Mouse (Mus musculus) heart, embryonic 11.5 days (tissue): ENCODE measurements around the gene Gm20388. TPM values are rescaled to one million over a fixed set of nuclear protein-coding genes. Genes with fewer than 3 reads are reported as not detected.

Source experiments
- ATAC-seq: fragments of 200-750 bp; cut with Nextera tagmentation; replicated peaks from 2 replicates; pipeline ENCODE4 v1.8.0; 2017; ENCODE audit warnings: moderate library complexity; ENCODE audit not compliant: insufficient number of reproducible peaks, low FRiP score, low TSS enrichment
- H3K27ac ChIP-seq: fragments of 300-500 bp; sonication (generic); 2 replicates; pipeline ENCODE4 v1.5.1; 2014; ENCODE audit warnings: mild to moderate bottlenecking, low read depth, low read length
- H3K27me3 ChIP-seq: fragments of 300-500 bp; sonication (generic); 2 replicates; pipeline ENCODE4 v1.6.1; 2014; ENCODE audit warnings: mild to moderate bottlenecking, low read length, mixed read lengths; ENCODE audit not compliant: control insufficient read depth, insufficient read depth
- H3K36me3 ChIP-seq: fragments of 300-500 bp; sonication (generic); 2 replicates; pipeline ENCODE4 v1.6.1; 2014; ENCODE audit warnings: mild to moderate bottlenecking, low read length, moderate library complexity, mixed read lengths; ENCODE audit not compliant: control insufficient read depth, insufficient read depth
- H3K4me1 ChIP-seq: fragments of 300-500 bp; sonication (generic); 2 replicates; pipeline ENCODE4 v1.6.1; 2014; ENCODE audit warnings: low read length; ENCODE audit not compliant: control insufficient read depth, insufficient read depth
- H3K4me2 ChIP-seq: fragments of 300-500 bp; sonication (generic); 2 replicates; pipeline ENCODE4 v1.6.1; 2014; ENCODE audit warnings: mild to moderate bottlenecking, moderate library complexity
- H3K4me3 ChIP-seq: fragments of 300-500 bp; sonication (generic); 2 replicates; pipeline ENCODE4 v1.5.1; 2014; ENCODE audit warnings: low read depth, low read length
- H3K9ac ChIP-seq: fragments of 300-500 bp; sonication (generic); 2 replicates; pipeline ENCODE4 v1.6.1; 2014; ENCODE audit warnings: mild to moderate bottlenecking, low read depth, low read length, moderate library complexity
- H3K9me3 ChIP-seq: fragments of 300-500 bp; sonication (generic); replicated peaks from 2 replicates; pipeline ENCODE4 v1.6.1; 2016; ENCODE audit warnings: low read length; ENCODE audit not compliant: control insufficient read depth
- WGBS: fragments of 180-500 bp; shearing (Covaris S2); extraction: QIAGEN DNeasy Blood & Tissue Kit; methylation state at CpG from one replicate; pipeline ENCODE4 v1.1.7; 2014; ENCODE audit not compliant: insufficient replicate concordance; 5-methylcytosine and 5-hydroxymethylcytosine counted together
- polyA plus RNA-seq: library from polyadenylated mRNA; unstranded; fragments of >200 nt; fragmentation: Nextera tagmentation; extraction: Ambion mirVana; gene quantifications from 2 replicates; pipeline ENCODE4 v1.2.1, GENCODE M21; 2014

Gene Gm20388
- polyA plus RNA-seq, 1 experiment from 2014 or later = 6.4 TPM

- no peak for ATAC-seq
- no peak overlapping the region for H3K4me3 ChIP-seq
- no peaks in the 10 kb centered on the region for H3K27me3 ChIP-seq
- H3K9ac ChIP-seq = no peak overlapping the region
- no peaks in the 10 kb centered on the region for H3K36me3 ChIP-seq
- H3K9me3 ChIP-seq = no peaks in the 10 kb centered on the region
- H3K4me1 ChIP-seq = peaks cover 10% of the 10 kb centered on the region
- H3K4me2 ChIP-seq = no peak overlapping the region
- 43% methylated on average over 4 of the region's 4 CpGs for WGBS
- no peak overlapping the region for H3K27ac ChIP-seq
Observed at GRCm38 (mm10) chr8:121348998-121349397, 1438.4 kb downstream of the Gm20388 start.

- H3K27me3 ChIP-seq = no peaks in the 10 kb centered on the region
- no peak overlapping the region for H3K9ac ChIP-seq
- no peak overlapping the region for H3K27ac ChIP-seq
- no peaks in the 10 kb centered on the region for H3K9me3 ChIP-seq
- no peak overlapping the region for H3K4me2 ChIP-seq
- 57% methylated on average over 9 of the region's 9 CpGs for WGBS
- ATAC-seq = no peak
- peaks cover 10% of the 10 kb centered on the region for H3K4me1 ChIP-seq
- H3K36me3 ChIP-seq = no peaks in the 10 kb centered on the region
- H3K4me3 ChIP-seq = no peak overlapping the region
Observed at GRCm38 (mm10) chr8:121350803-121351202, 1440.2 kb downstream of the Gm20388 start.

- H3K27me3 ChIP-seq = no peaks in the 10 kb centered on the region
- H3K4me2 ChIP-seq = no peak overlapping the region
- no peak overlapping the region for H3K9ac ChIP-seq
- no peaks in the 10 kb centered on the region for H3K9me3 ChIP-seq
- H3K4me1 ChIP-seq = peaks cover 20% of the 10 kb centered on the region
- WGBS = 53% methylated on average over 10 of the region's 10 CpGs
- no peak for ATAC-seq
- H3K4me3 ChIP-seq = no peak overlapping the region
- no peaks in the 10 kb centered on the region for H3K36me3 ChIP-seq
- no peak overlapping the region for H3K27ac ChIP-seq
Observed at GRCm38 (mm10) chr8:121354844-121355243, 1444.2 kb downstream of the Gm20388 start.

GRCm38 (mm10) chr8:121357451-121357850, 1446.8 kb downstream of the Gm20388 start:
- H3K4me1 ChIP-seq = peaks cover 37% of the 10 kb centered on the region

GRCm38 (mm10) chr8:121358609-121359008, 1448.0 kb downstream of the Gm20388 start:
- peak; percentile 50 for ATAC-seq
- peak overlapping the region; percentile 31 for H3K4me2 ChIP-seq
- WGBS = 39% methylated on average over 4 of the region's 4 CpGs

More at GRCm38 (mm10) chr8:121357451-121357850, 1446.8 kb downstream of the Gm20388 start:
- Histone ChIP-seq H3K4me3 (no peak overlapping the region), H3K9me3 (no peaks in the 10 kb centered on the region), H3K9ac (no peak overlapping the region), H3K36me3 (no peaks in the 10 kb centered on the region), H3K4me2 (no peak overlapping the region), H3K27me3 (no peaks in the 10 kb centered on the region), H3K27ac (no peak overlapping the region)
- 87% methylated on average over 4 of the region's 4 CpGs for WGBS
- ATAC-seq = no peak

GRCm38 (mm10) chr8:121359131-121359981, 1448.7 kb downstream of the Gm20388 start:
- peaks cover 37% of the 10 kb centered on the region for H3K4me1 ChIP-seq
- H3K9me3 ChIP-seq = no peaks in the 10 kb centered on the region
- H3K36me3 ChIP-seq = no peaks in the 10 kb centered on the region
- 0 out of 2 replicates have a peak overlapping the region, but pooled peaks have one; percentile 5 for H3K9ac ChIP-seq
- H3K4me3 ChIP-seq = no peak overlapping the region
- H3K27me3 ChIP-seq = peaks cover 1% of the 10 kb centered on the region; the same call in 1 of the 2 replicates
- peak overlapping the region; percentile 46; the same call in 1 of the 2 replicates for H3K27ac ChIP-seq
- ATAC-seq = 0 out of 2 replicates have a peak, but pooled peaks have one; percentile 18
- 11% methylated on average over 20 of the region's 20 CpGs for WGBS
- H3K4me2 ChIP-seq = peak overlapping the region; percentile 31

More at GRCm38 (mm10) chr8:121358609-121359008, 1448.0 kb downstream of the Gm20388 start:
- Histone ChIP-seq H3K27ac (no peak overlapping the region), H3K9ac (no peak overlapping the region), H3K4me1 (peaks cover 37% of the 10 kb centered on the region), H3K27me3 (no peaks in the 10 kb centered on the region), H3K9me3 (no peaks in the 10 kb centered on the region), H3K36me3 (no peaks in the 10 kb centered on the region), H3K4me3 (no peak overlapping the region)

- Histone ChIP-seq H3K27ac (no peak overlapping the region), H3K36me3 (no peaks in the 10 kb centered on the region), H3K4me1 (peaks cover 37% of the 10 kb centered on the region), H3K4me3 (no peak overlapping the region), H3K4me2 (no peak overlapping the region), H3K9ac (0 out of 2 replicates have a peak overlapping the region, but pooled peaks have one; percentile 16), H3K27me3 (peaks cover 4% of the 10 kb centered on the region; the same call in 1 of the 2 replicates), H3K9me3 (no peaks in the 10 kb centered on the region)
- no peak for ATAC-seq
- 39% methylated on average over 6 of the region's 6 CpGs for WGBS
Observed at GRCm38 (mm10) chr8:121360001-121360400, 1449.4 kb downstream of the Gm20388 start.

GRCm38 (mm10) chr8:121361166-121361565, 1450.5 kb downstream of the Gm20388 start:
- Histone ChIP-seq H3K4me3 (no peak overlapping the region), H3K4me1 (peaks cover 37% of the 10 kb centered on the region), H3K27ac (no peak overlapping the region), H3K36me3 (no peaks in the 10 kb centered on the region), H3K9me3 (no peaks in the 10 kb centered on the region), H3K27me3 (peaks cover 4% of the 10 kb centered on the region; the same call in 1 of the 2 replicates), H3K4me2 (no peak overlapping the region), H3K9ac (no peak overlapping the region; the same call in 1 of the 2 replicates)
- no peak for ATAC-seq
- WGBS = 50% methylated on average over 8 of the region's 8 CpGs
